Mouse (Mus musculus) C2C12 (cell line): ENCODE data around the gene Ptpn3.

Experiments
- CTCF ChIP-seq: IDR thresholded peaks from one replicate; pipeline ENCODE4 v1.5.1; 2011; ENCODE audit not compliant: control insufficient read depth, insufficient read depth, insufficient read length
- MAX ChIP-seq: IDR thresholded peaks from one replicate; pipeline ENCODE4 v1.6.1; 2011; ENCODE audit warnings: mild to moderate bottlenecking, control low read depth

DNA sequence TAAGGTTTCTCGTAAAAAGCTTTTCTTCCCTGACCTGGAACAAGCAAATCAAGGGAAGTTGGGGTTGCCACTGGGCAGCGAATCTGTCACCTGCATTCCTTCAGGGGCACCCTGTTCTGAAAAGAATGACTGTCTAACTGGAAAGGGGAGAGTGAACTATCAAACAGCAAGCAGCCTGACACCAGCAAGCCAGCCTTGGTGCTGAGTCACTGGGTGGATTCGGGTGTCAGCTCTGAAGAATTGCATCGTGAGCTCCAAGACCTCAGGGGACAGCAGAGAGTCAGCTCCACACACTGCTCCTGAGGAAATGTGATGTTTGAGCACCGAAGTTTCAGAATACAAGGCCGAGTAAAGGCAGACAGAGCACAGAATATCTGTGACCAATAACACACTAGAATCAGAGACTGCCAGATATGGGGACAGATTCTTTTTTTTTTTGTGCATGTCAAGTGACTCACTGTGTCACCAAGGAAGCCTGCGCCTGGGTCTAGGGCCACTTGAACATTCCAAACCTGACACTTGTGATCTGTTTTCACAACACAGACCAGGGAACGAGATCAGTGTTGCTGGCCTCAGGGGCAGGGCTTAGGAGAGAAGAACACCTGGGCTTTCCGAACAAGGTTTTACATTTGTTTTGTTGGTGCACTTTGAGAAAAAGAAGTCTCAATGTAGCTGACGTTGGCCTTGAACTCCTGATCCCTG, 98.8 kb downstream of the Ptpn3 start:
- TF ChIP-seq CTCF (no peak), MAX (no peak)
